Mouse (Mus musculus): ENCODE results near the gene Exoc3.

Exoc3 gene

GRCm38 (mm10) chr13:74208317-74208985 is at the start of gene Exoc3:
Gene Exoc3, minus strand, starts transcription at chr13:74208732.
- peak; percentile 91 for DNase-seq (ENCODE audit: low read depth, low spot score)

DNA sequence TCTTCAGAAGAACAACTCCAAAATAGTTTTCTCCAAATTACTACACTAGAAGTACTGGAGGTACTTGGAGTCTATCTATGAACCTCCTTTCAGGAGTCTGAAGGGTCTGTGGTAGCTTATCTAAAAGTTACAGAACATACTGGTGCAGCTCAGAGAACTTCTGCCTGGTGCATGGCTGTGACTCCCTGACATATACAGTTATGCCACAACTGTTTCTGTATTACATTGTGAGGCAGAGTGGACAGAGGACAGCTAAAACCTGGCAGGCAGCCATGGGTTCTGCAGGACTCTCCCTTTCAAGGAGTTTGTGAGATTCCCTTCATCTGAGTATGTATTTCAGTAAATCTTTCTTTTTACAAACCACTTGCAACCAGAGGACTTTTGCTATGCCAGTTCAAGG is 38.0 kb upstream of the Exoc3 start:
- no peak for DNase-seq (ENCODE audit: low read depth, low spot score)

GRCm38 (mm10) chr13:74245899-74246231 is 37.3 kb upstream of the Exoc3 start:
- no peak for DNase-seq (ENCODE audit: low read depth, low spot score)

GRCm38 (mm10) chr13:74245214-74245898 is 36.8 kb upstream of the Exoc3 start:
- no peak for DNase-seq (ENCODE audit: low read depth, low spot score)

GRCm38 (mm10) chr13:74237574-74237973 is 29.0 kb upstream of the Exoc3 start:
- DNase-seq (ENCODE audit: low read depth, low spot score), result no peak

- DNase-seq (ENCODE audit: low read depth, low spot score), result no peak
Measured at GRCm38 (mm10) chr13:74220659-74221058, 12.1 kb upstream of the Exoc3 start.

DNA sequence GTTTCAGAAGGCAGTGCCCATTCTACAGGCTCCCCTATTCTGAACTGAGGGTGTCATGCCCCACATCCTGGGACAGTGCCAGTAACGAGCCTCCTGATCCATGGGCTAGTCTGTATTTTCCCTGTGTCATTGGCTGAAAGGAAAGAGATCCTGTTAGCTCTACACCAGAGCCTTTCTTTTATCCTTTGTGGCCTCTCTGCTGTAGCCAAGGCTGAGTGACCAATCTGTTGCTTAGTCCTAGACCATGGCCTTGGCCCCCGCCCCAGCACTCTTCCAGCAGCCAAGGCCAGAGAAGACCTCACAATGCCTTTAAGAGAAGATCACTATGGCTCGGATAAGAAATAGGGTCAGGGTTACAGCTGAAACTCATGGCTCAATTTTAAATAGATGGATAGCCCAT is 9.9 kb upstream of the Exoc3 start:
- DNase-seq (ENCODE audit: low read depth, low spot score), result no peak

DNA sequence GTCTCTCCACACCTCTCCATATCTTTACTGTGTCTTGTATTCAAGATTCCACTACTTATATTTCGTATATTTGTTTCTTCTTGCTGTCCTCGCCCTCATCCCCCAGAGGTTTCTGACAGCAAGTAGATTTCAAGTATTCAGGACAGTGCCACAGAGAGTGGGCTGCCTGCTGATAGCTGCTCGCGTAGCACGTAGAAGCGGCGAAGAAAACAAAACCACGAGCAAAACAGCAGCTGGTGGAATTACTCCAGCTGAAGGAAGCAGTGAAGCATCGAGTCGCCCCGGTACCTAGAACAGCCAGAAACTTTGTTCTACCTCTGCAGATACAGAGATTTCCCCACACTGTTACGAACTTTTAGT is 434 bp upstream of the Exoc3 start:
- no peak for DNase-seq (ENCODE audit: low read depth, low spot score)

GRCm38 (mm10) chr13:74196451-74196850 is 12.1 kb downstream of the Exoc3 start:
- no peak for DNase-seq (ENCODE audit: low read depth, low spot score)

DNA sequence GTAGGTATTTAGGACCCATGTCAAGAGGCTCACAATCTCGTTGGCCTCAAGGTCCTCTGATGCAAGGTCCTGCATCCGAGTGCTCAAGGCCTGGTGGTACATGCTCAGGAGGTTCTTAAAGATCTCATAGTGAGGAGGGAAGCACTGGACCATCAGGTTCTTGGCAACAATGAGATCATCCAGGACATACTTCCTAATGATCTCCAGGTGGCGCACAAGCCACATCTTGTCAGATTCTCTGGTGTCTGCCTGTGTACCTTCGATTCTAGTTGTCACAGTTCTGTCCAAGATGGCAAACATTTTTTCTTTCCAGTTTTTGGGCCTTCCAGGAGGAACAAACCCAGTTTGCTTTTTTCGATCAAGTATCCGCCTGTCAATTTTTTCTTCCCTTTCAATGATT is 15.9 kb downstream of the Exoc3 start:
- peak; percentile 27 for DNase-seq (ENCODE audit: low read depth, low spot score)

- no peak for DNase-seq (ENCODE audit: low read depth, low spot score)
Measured at GRCm38 (mm10) chr13:74183011-74183695, 25.4 kb downstream of the Exoc3 start.

GRCm38 (mm10) chr13:74172036-74172435 is 36.5 kb downstream of the Exoc3 start:
- DNase-seq (ENCODE audit: low read depth, low spot score), result no peak

DNA sequence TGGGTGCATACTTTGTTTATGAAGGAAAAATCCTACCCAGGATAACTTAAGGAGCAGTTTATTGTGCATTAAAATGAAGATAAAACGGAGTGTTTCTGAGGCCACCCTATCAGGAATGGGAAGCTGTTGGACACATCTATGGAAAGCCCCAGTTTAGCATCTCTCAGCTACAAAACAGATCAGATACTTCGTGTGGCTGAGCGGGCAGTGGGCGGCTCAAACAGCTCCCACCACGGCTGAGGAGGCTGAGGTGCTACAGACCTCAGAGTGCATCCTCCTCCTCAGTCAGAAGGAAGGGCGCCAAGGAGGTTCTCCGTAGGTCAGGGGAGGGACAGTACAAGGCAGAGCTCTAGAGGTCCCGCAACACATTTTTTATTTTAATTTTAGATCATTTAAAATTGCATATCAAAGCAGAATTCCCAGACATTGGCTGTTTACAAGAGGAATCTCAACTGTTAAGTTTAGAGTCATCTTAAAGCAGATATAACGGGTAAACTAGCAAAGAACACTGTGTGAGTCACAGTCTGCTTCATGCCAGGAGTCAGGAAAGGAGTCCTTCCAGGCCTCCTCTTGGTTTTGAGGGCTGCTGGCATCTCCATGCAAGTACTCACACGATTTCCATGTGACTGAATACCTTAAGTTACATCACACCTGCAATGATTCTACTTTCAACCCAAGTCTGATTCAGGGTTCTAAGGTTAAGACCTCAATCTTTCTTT is 38.9 kb downstream of the Exoc3 start:
- DNase-seq (ENCODE audit: low read depth, low spot score), result no peak

DNA sequence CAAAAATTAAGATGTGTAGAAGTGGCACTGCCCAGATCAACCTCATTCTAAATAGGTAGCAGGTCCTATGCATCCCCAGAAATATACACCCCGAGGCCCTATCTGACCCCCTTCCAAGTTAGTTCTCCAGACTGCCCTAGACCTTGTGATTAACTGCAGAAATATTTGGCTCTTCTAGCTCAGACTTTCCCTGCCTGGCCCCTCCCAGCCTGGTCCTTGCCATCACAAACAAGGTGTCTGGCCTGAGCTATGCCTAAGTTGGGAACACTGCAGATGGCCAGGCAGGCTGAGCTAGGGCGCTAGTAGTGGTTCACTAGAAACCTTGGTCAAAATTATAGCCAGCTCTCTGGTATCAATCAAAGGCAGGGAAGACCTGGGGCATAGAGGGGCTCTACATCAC is 41.0 kb downstream of the Exoc3 start:
- DNase-seq (ENCODE audit: low read depth, low spot score), result no peak

DNA sequence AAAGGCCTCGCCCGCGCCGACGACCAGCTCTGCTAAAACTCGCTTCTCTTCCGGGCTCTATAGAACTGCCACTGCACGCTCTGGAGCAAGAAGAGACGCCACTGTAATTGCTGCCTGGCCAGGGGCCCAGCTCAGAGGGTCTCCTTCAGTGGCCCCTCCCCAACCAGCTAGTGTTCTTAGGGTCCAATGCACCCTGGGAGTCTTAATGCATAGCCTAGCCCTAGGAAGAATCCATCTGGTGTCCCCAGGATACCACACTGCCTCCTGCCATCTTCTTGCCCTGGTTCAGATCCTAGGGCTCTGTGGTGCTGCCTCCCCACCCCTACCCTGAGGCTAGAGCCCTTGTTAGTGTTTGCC is 41.5 kb downstream of the Exoc3 start:
- DNase-seq (ENCODE audit: low read depth, low spot score), result no peak

DNA sequence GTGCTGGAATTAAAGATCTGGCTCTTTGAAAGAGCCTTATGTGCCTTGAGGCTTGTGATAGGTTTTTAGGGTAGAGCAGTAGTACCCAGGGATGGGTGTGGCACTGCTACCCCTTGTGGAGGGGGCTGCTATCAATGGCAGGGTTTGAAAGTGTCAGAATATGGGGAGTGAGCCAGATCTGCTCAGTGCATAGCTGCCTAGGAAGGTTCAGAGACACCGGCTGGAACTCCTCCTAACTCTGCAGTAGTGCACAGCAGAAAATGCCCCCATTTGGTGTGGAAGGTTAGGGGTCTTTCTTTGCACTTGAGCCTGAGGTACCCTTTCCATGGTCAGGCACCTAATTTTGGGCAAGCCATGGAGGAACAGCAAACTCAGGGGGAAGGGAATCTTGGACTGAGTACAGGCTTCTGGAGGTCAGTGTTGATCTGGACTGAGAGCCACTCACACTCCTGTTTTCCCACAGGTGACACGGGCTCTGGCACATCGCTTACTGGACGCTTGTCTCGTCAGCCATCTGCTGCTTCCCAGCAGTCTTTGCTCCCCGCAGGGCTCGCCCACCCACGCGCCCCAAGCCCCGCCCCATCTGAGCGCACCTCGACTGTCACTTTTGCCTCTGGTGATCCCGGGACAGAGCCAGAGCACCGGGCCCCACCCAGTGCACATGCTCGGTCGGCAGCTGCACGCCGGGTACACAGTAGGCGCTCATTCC is 42.0 kb downstream of the Exoc3 start:
- DNase-seq (ENCODE audit: low read depth, low spot score), result peak; percentile 69

DNA sequence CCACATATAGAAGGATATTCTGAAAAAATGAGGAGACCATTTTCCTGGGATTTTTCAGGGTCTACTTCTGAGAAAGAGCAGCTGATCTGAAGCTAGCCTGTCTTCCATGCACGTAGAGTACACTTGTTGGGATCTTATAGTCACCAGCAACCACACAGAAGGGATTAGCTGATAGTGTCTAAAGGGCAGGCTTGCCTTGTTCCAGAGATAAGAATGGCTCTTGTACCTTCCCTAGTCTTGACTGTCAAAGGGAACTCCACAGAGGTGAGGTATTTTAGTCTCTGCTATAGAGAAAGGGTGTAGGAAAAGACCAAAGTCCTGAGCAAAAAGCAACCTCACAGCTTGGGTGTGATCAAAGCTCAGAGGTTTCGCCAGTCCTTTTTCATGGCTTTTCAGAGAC is 61.2 kb downstream of the Exoc3 start:
- DNase-seq (ENCODE audit: low read depth, low spot score), result no peak

DNA sequence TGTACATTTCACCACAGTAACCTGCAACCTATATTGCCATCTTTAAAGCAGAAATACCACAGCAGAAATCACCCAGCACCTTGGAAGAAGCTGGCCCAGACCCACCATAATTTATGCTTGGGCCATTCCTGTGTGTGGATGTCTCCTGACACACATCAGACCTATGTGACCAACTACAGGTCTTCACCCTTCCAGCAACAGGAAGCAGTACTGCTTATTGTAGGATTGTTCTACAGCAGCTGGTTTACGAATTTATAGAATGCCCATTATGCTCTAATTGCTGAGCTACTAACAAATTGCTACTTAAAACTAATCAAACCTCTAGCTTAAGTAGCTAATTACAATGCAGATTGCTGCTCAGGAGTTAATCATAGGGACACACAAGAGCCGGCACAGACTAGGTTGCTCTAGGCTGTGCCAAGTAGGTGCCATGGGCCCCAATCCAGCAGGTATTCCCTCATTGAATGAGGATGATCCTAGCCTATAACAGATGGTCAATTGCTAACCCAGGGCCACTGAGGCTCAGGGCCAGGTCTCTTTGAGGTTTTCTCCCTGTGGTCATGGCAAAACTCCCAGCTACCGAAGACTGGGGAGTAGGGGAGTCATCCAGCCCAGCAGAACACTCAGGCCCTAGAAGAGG is 62.4 kb downstream of the Exoc3 start:
- no peak for DNase-seq (ENCODE audit: low read depth, low spot score)

DNA sequence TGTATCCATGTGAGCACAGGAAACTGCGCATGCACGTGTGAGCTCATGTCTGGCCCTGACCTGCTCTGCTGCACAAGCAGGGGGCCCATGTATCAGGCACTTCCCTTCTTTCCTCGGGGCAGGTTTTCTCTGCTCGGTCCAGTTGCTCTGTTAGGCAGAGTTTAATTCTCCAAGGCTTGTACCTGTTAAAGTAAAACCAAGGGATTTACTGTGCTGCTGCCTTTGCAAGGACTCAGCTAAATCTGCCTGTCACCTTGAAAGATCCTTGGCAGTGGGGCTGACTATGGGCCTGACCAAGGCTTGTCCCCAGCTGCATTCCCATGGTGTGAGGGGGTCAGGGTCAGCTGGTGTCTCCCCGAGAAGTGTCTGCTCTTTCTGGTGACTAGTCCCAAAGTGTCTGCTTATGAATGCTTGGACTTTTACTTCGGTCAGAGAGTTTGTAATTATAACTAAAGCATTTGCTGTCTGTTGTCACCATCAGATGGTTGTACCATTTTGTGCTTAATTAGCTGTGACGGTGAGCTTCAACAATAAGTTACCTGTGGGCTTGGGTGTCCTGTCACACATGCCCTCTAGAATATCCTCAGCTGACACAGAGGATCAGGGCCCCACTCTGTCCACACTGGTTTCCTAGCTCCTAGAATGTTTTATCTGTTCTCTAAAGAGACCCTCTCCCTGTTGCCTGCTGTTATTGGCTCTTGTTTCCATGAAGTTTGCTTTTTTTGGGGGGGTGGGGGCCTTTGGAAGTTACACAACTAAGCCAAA is 64.2 kb downstream of the Exoc3 start:
- no peak for DNase-seq (ENCODE audit: low read depth, low spot score)

- no peak for DNase-seq (ENCODE audit: low read depth, low spot score)
Measured at GRCm38 (mm10) chr13:74143282-74143681, 65.2 kb downstream of the Exoc3 start.

GRCm38 (mm10) chr13:74140793-74141192 is 67.7 kb downstream of the Exoc3 start:
- DNase-seq (ENCODE audit: low read depth, low spot score), result no peak
